Mouse (Mus musculus): Measurements from ENCODE around the gene Lekr1. TPM values are rescaled to one million over a fixed set of nuclear protein-coding genes. Genes with fewer than 3 reads are reported as not detected.

The Lekr1 gene
- total and polyA plus RNA-seq, 3 experiments: 1.8 to 2.5 TPM; not detected in 1

- no peak overlapping the region for H3K27ac ChIP-seq (ENCODE audit: control insufficient read depth, low read depth, low read length)
- no peak for TF ChIP-seq KAT2A (conservative IDR thresholded peaks at IDR 0.05; ENCODE audit: low read depth, low read length)
- TF ChIP-seq GABPA (IDR thresholded peaks at IDR 0.05; ENCODE audit: low read depth, low read length): no peak
- TF ChIP-seq TBP (IDR thresholded peaks at IDR 0.05; ENCODE audit: low read depth, low read length): no peak
- TF ChIP-seq CHD2 (IDR thresholded peaks at IDR 0.05; ENCODE audit: low read length): no peak
- TF ChIP-seq TAL1 (IDR thresholded peaks at IDR 0.05; ENCODE audit: low read length): no peak
- no peak for TF ChIP-seq POLR2AphosphoS5 (IDR thresholded peaks at IDR 0.05; ENCODE audit: borderline replicate concordance, low read depth, low read length)
- TF ChIP-seq UBTF (IDR thresholded peaks at IDR 0.05; ENCODE audit: borderline replicate concordance, insufficient read depth, low read depth, low read length): no peak
- no peaks in the 10 kb centered on the region; a peak in 1 of 4 replicates for H3K27me3 ChIP-seq (ENCODE audit: control insufficient read depth in 1 of 2, insufficient read depth in 2 of 2, low read length in 2 of 2)
- H3K9me3 ChIP-seq (replicated peaks; ENCODE audit: insufficient read depth, low read length): no peaks in the 10 kb centered on the region
- H3K79me2 ChIP-seq (ENCODE audit: control insufficient read depth, insufficient read depth, low read length, poor library complexity): no peaks in the 10 kb centered on the region
- DNase-seq (ENCODE audit: low read depth, low spot score): no peak
- no peak overlapping the region for H3K4me3 ChIP-seq (ENCODE audit: control insufficient read depth in 1 of 2, insufficient read depth in 1 of 2, low read depth in 2 of 2, low read length in 2 of 2)
- H3K36me3 ChIP-seq (ENCODE audit: control insufficient read depth in 1 of 2, insufficient read depth in 2 of 2, low read length in 2 of 2): no peaks in the 10 kb centered on the region
- H3K4me1 ChIP-seq (ENCODE audit: control insufficient read depth in 1 of 2, insufficient read depth in 2 of 2, low read length in 2 of 2): no peaks in the 10 kb centered on the region
- no peak overlapping the region for H3K9ac ChIP-seq (ENCODE audit: control insufficient read depth, low read depth, low read length, poor library complexity, severe bottlenecking)
Observed at GRCm38 (mm10) chr3:65637313-65637712, 28.7 kb upstream of the Lekr1 start.

GRCm38 (mm10) chr3:65638896-65639295 lies 27.1 kb upstream of the Lekr1 start:
- H3K9me3 ChIP-seq (replicated peaks; ENCODE audit: insufficient read depth, low read length): no peaks in the 10 kb centered on the region
- TF ChIP-seq ELF1 (IDR thresholded peaks at IDR 0.05; ENCODE audit: low read depth, low read length) (no peak), GABPA (IDR thresholded peaks at IDR 0.05; ENCODE audit: low read depth, low read length) (no peak), MYC (IDR thresholded peaks at IDR 0.05; ENCODE audit: low read depth, low read length) (no peak), UBTF (IDR thresholded peaks at IDR 0.05; ENCODE audit: borderline replicate concordance, insufficient read depth, low read depth, low read length) (no peak), TCF12 (IDR thresholded peaks at IDR 0.05; ENCODE audit: low read depth, low read length) (no peak), MEF2A (IDR thresholded peaks at IDR 0.05; ENCODE audit: extremely low read depth, insufficient replicate concordance, low read depth, low read length, poor library complexity, severe bottlenecking) (no peak), GATA1 (IDR thresholded peaks at IDR 0.05; ENCODE audit: low read depth, low read length) (no peak), E2F4 (IDR thresholded peaks at IDR 0.05; ENCODE audit: borderline replicate concordance, low read depth, low read length) (no peak), BHLHE40 (IDR thresholded peaks at IDR 0.05; ENCODE audit: borderline replicate concordance, low read depth, low read length) (no peak), KAT2A (conservative IDR thresholded peaks at IDR 0.05; ENCODE audit: low read depth, low read length) (no peak), TAL1 (IDR thresholded peaks at IDR 0.05; ENCODE audit: low read length) (no peak), RAD21 (IDR thresholded peaks at IDR 0.05; ENCODE audit: low read depth, low read length) (no peak), NELFE (IDR thresholded peaks at IDR 0.05; ENCODE audit: low read depth, low read length) (no peak), MYB (IDR thresholded peaks at IDR 0.05; ENCODE audit: low read depth, low read length) (no peak), MAX (IDR thresholded peaks at IDR 0.05; ENCODE audit: low read length) (no peak), SMC3 (IDR thresholded peaks at IDR 0.05; ENCODE audit: low read depth, low read length) (no peak)
- H3K4me3 ChIP-seq (ENCODE audit: control insufficient read depth in 1 of 2, insufficient read depth in 1 of 2, low read depth in 2 of 2, low read length in 2 of 2): no peak overlapping the region
- H3K27me3 ChIP-seq (ENCODE audit: control insufficient read depth in 1 of 2, insufficient read depth in 2 of 2, low read length in 2 of 2): no peaks in the 10 kb centered on the region; a peak in 1 of 4 replicates
- H3K4me1 ChIP-seq (ENCODE audit: control insufficient read depth in 1 of 2, insufficient read depth in 2 of 2, low read length in 2 of 2): no peaks in the 10 kb centered on the region
- H3K79me2 ChIP-seq (ENCODE audit: control insufficient read depth, insufficient read depth, low read length, poor library complexity): no peaks in the 10 kb centered on the region
- no peak for DNase-seq (ENCODE audit: low read depth, low spot score)
- no peaks in the 10 kb centered on the region for H3K36me3 ChIP-seq (ENCODE audit: control insufficient read depth in 1 of 2, insufficient read depth in 2 of 2, low read length in 2 of 2)
- no peak overlapping the region for H3K27ac ChIP-seq (ENCODE audit: control insufficient read depth, low read depth, low read length)
- no peak overlapping the region for H3K9ac ChIP-seq (ENCODE audit: control insufficient read depth, low read depth, low read length, poor library complexity, severe bottlenecking)

Measured in MEL (cell line).